Mouse (Mus musculus): ENCODE data around the gene Cdk11b.

DNA sequence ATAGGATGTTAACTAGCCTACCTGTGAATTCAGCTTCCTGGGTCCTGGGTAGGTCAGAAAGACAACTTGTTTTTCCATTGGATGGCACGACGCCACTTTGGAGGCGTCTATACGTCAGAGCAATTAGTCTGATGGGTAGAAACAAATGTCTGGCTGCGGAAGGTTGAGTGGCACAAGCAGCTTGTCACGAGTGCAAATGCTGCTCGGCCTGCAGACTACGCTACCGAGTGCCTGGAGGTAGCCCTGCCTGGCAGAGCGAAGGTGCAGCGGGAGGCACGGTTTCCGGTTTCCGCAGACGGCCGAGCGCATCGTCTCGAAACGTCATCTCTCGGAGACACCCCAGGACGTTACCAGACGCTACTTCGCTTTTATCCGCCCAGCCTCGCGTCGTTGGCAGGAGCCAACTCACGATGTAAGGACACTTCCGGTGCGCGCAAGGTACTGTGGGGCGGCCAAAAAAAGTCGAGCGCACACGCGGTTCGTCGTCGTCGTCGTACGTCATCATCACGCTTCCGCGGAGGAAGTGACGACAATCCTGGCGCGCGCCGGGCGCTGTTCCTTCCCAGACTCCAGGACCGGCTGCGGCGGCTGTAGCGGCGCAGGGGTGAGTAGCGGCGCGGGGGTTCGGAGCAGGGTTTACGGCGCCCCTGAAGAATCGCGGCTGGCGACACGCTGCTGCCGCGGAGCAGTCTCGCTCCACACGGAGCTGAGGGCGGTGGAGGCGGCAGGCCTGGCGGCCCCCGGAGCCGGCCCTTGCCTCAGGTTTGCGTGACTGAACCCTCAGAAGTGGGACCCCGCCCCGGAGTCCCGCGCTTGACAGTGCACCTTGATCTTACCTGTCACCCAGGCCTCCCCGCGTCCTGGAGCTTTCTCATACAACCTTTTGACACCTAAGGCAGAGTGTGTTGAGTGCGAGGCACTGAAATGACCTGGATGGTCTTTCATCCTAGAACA is at the start of gene Cdk11b:
- TF ChIP-seq POLR2A (IDR thresholded peaks at IDR 0.05; ENCODE audit: borderline replicate concordance, extremely low read depth, insufficient read depth, insufficient read length, poor library complexity, severe bottlenecking) (0 out of 2 replicates have a peak, but pooled peaks have one; percentile 7), CTCF (IDR thresholded peaks at IDR 0.05; ENCODE audit: borderline replicate concordance, extremely low read depth, insufficient read depth, insufficient read length) (no peak)
